Mouse (Mus musculus) liver, adult 2 months (tissue): Measurements from ENCODE around the gene Atp2c1.

Experiments
- CTCF ChIP-seq: fragments of 200-500 bp; IDR thresholded peaks from 2 replicates; pipeline ENCODE4 v1.5.1; 2011; ENCODE audit warnings: low read depth, low read length, control low read depth
- POLR2A ChIP-seq: fragments of 200-500 bp; IDR thresholded peaks from 2 replicates; pipeline ENCODE4 v1.6.1; 2011; ENCODE audit warnings: low read length, control low read depth; ENCODE audit not compliant: insufficient read depth; ENCODE audit errors: extremely low read depth

- TF ChIP-seq CTCF, result no peak
- TF ChIP-seq POLR2A, result no peak
Observed at GRCm38 (mm10) chr9:105492744-105493143, 34.4 kb downstream of the Atp2c1 start.
